Mouse (Mus musculus): ENCODE data around the gene Yy1. TPM values are rescaled to one million over a fixed set of nuclear protein-coding genes. Genes with fewer than 3 reads are reported as not detected.
A peak's percentile ranks its signal among the peaks of the same experiment; 100 is the strongest.

Gene Yy1
- total RNA-seq, 2 experiments from 2014 or later = 31.5 to 37.2 TPM

DNA sequence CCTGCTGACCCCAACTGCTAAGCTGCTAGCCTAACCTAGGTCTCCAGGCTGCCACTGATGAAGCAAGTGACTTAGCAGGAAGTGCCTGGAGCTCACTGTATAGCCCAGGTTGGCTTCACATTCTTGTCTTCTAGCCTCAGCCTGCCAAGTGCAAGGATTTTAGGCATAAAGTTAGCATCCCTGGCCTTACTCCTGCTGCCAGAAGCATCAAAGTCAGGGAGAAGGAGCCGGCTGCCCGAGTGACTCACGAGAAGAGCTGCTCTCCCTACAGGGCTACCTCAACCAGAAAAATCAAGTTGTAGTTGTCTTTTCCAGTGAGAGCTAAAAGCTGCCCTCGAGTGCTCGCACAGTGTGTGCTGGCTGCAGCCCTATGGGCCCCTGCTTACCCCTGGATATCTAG, 65.7 kb downstream of the Yy1 start:
- DNase-seq = no peak

DNA sequence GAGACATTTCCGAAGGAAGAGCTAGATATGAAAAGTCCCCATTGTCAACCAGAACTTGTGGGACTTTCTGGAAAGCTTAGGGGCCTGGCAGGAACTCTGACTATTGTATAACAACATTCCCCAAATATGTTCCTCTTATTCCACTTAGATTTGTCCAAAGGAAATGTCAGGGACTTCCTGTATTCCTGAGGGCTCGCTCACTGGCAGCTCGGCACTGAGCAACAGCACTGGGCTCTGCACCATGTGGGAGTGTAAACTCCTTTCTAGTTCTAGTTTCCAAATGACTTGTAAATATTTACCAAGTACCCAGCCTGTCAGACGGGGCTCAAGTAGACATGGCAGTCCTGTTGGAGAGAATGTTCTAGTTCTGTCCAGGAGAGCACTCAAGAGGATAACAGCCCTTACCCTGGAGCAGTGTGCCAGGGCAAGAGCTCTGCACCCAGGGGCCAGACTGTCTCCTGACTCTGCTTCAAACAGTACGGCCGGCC, 72.3 kb downstream of the Yy1 start:
- peak; percentile 18 to 33 for DNase-seq

GRCm38 (mm10) chr12:108869575-108869974, 76.8 kb downstream of the Yy1 start:
- DNase-seq = no peak

Small RNA genes lying within 50 kb of the gene (microRNA-seq; reads per million reads assigned to microRNA genes)
- gene Mir345 = 104 to 116 reads per million in 2 experiments

Other genes starting within 250 kb of the Yy1 start
- gene Evl, start 238.3 kb upstream of the Yy1 start, total RNA-seq (2021) = 10 to 100 TPM; 30.3 to 40.5 TPM
- gene Degs2, start 90.7 kb upstream of the Yy1 start, total RNA-seq (2021) = 1 to 10 TPM in 1 of 2 experiments, under 1 TPM in 1; 0.17 to 1.1 TPM
- 1 to 10 TPM; 8.7 to 9.1 TPM for gene Slc25a29, start 42.9 kb downstream of the Yy1 start, total RNA-seq (2021)
- 1 to 10 TPM; 8.1 to 9.1 TPM for gene Slc25a47, start 43.1 kb downstream of the Yy1 start, total RNA-seq (2021)
- 1 to 10 TPM; 4.7 to 5.7 TPM for gene Wdr25, start 100.7 kb downstream of the Yy1 start, total RNA-seq (2021)
- 10 to 100 TPM; 29.1 to 41.2 TPM for gene Wars, start 101.2 kb downstream of the Yy1 start, total RNA-seq (2021)